Mouse (Mus musculus) megakaryocyte, embryonic 14.5 days (primary cell): Measurements from ENCODE around the gene Hist1h1b.

ENCODE experiments used
- FLI1 ChIP-seq: IDR thresholded peaks from 2 replicates; pipeline ENCODE4 v1.6.1; 2012; ENCODE audit warnings: low read length, inconsistent platforms, mixed read lengths
- GATA1 ChIP-seq: IDR thresholded peaks from 3 replicates; pipeline ENCODE4 v1.6.1; 2012; ENCODE audit warnings: mixed read lengths, low read length, inconsistent platforms, borderline replicate concordance

GRCm38 (mm10) chr13:21787760-21788593 is 7.6 kb upstream of the Hist1h1b start:
- no peak for TF ChIP-seq GATA1
- TF ChIP-seq FLI1, result no peak
